Mouse (Mus musculus) forebrain, embryonic 16.5 days (tissue): ENCODE measurements around the gene Coq2. TPM values are rescaled to one million over a fixed set of nuclear protein-coding genes. Genes with fewer than 3 reads are reported as not detected.

ENCODE experiments used
- ATAC-seq: fragments of 200-750 bp; cut with Nextera tagmentation; 2 replicates; pipeline ENCODE4 v1.8.0; 2017; ENCODE audit warnings: mild to moderate bottlenecking, moderate library complexity
- H3K27ac ChIP-seq: fragments of 300-500 bp; sonication (generic); 2 replicates; pipeline ENCODE4 v1.5.1; 2014; ENCODE audit warnings: low read length, control low read depth
- H3K27me3 ChIP-seq: fragments of 300-500 bp; sonication (generic); replicated peaks from 2 replicates; pipeline ENCODE4 v1.6.1; 2014; ENCODE audit warnings: low read length; ENCODE audit not compliant: control insufficient read depth, insufficient read depth
- H3K36me3 ChIP-seq: fragments of 300-500 bp; sonication (generic); 2 replicates; pipeline ENCODE4 v1.6.1; 2014; ENCODE audit not compliant: control insufficient read depth, insufficient read depth
- H3K4me1 ChIP-seq: fragments of 300-500 bp; sonication (generic); replicated peaks from 2 replicates; pipeline ENCODE4 v1.6.1; 2014; ENCODE audit warnings: low read length; ENCODE audit not compliant: control insufficient read depth, insufficient read depth
- H3K4me2 ChIP-seq: fragments of 300-500 bp; sonication (generic); 2 replicates; pipeline ENCODE4 v1.6.1; 2014; ENCODE audit warnings: mild to moderate bottlenecking, low read length, control low read depth
- H3K4me3 ChIP-seq: fragments of 300-500 bp; sonication (generic); replicated peaks from 2 replicates; pipeline ENCODE4 v1.5.1; 2014; ENCODE audit warnings: mild to moderate bottlenecking, low read length, control low read depth
- H3K9ac ChIP-seq: fragments of 300-500 bp; sonication (generic); replicated peaks from 2 replicates; pipeline ENCODE4 v1.6.1; 2014; ENCODE audit warnings: low read depth, low read length, control low read depth
- H3K9me3 ChIP-seq: fragments of 300-500 bp; sonication (generic); 2 replicates; pipeline ENCODE4 v1.6.1; 2016; ENCODE audit warnings: low read length; ENCODE audit not compliant: control insufficient read depth
- WGBS: fragments of 180-500 bp; shearing (Covaris S2); extraction: QIAGEN DNeasy Blood & Tissue Kit; methylation state at CpG from one replicate; pipeline ENCODE4 v1.1.7; 2014; 5-methylcytosine and 5-hydroxymethylcytosine counted together
- polyA plus RNA-seq: library from polyadenylated mRNA; unstranded; fragments of >200 nt; fragmentation: Nextera tagmentation; extraction: Ambion mirVana; gene quantifications from 2 replicates; pipeline ENCODE4 v1.2.1, GENCODE M21; 2015

Coq2 gene
- polyA plus RNA-seq, 1 experiment from 2014 or later: 47.9 TPM

DNA sequence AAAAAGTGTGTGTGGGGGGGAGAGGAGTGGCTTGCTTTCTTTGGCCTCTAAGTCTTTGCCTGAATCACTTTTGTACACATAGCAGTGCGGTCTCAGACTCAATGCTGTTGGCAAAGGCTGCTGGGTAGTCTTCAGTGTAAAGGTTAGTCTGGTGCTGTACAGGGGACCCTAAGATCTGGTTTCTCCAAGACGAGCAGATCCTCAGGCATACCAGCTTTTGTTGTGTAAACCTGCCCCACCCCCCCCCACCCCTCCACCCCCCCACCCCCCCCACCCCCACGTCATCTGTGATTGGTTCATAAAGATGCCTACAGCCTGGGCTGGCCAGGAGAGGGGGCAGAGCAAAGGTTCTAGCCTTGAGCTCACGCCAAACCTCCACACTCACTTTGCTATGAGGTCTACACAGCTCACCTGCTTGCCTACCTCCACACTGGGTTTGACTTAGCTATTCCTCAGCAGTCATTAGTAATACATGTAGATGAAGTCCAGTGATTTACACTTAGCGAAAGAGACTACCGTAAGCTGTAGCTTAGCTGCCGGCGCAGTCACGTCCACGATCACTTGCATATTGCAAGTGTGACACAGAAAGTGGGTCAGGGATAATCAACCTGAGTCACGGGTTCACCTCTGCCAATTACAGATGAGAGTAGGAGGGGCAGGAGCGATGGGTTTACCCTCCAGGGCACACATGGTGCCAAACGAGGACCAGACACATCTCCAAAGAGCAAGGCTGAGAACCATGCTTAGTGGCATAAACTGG is 26.1 kb upstream of the Coq2 start:
- H3K4me3 ChIP-seq: no peak overlapping the region
- no peak overlapping the region for H3K27ac ChIP-seq
- no peaks in the 10 kb centered on the region for H3K9me3 ChIP-seq
- no peak overlapping the region for H3K4me2 ChIP-seq
- no peak overlapping the region for H3K9ac ChIP-seq
- H3K36me3 ChIP-seq: no peaks in the 10 kb centered on the region
- ATAC-seq: no peak
- no peaks in the 10 kb centered on the region for H3K4me1 ChIP-seq
- WGBS: 85% methylated on average over 13 of the region's 13 CpGs
- no peaks in the 10 kb centered on the region for H3K27me3 ChIP-seq

DNA sequence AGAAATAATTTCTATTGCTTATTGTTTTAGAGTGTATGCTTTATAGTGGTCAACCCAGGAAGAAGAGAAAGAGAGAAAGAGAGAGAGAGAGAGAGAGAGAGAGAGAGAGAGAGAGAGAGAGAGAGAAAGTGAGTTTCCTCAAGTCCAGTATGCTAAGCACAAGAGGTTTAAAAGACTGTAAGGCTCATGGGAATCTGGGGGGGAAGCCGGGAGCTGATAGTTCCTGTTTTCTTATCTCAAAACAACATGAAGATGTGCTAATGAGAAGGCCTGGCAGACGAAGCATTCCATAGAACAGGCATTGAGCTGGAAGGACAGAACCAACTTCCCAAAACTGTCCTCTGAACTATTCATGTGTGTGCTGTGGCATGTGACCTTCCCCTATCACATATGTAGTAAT is 22.9 kb upstream of the Coq2 start:
- no peaks in the 10 kb centered on the region for H3K9me3 ChIP-seq
- no peaks in the 10 kb centered on the region for H3K4me1 ChIP-seq
- no peaks in the 10 kb centered on the region for H3K27me3 ChIP-seq
- no peak overlapping the region for H3K9ac ChIP-seq
- no peak for ATAC-seq
- WGBS: 83% methylated on average over 2 of the region's 2 CpGs
- H3K27ac ChIP-seq: no peak overlapping the region
- no peak overlapping the region for H3K4me2 ChIP-seq
- H3K4me3 ChIP-seq: no peak overlapping the region
- no peaks in the 10 kb centered on the region for H3K36me3 ChIP-seq

DNA sequence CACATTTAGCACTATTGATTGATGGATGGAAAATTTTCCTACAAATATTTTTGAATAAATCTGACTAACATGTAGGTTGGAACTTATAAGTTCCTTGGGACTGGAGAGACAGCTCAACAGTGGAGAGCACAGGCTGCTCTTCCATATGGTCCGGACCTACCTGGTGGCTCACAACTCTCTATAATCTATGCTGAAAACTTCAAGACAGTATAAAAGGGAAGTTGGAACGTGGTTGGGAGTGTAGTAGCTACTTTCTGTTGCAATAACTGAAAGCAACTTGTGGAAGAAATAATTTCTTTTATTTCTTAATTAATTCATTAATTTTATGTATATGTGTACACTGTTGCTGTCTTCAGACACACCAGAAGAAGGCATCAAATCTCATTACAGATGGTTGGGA is 22.5 kb upstream of the Coq2 start:
- Histone ChIP-seq H3K27ac (no peak overlapping the region), H3K27me3 (no peaks in the 10 kb centered on the region)

DNA sequence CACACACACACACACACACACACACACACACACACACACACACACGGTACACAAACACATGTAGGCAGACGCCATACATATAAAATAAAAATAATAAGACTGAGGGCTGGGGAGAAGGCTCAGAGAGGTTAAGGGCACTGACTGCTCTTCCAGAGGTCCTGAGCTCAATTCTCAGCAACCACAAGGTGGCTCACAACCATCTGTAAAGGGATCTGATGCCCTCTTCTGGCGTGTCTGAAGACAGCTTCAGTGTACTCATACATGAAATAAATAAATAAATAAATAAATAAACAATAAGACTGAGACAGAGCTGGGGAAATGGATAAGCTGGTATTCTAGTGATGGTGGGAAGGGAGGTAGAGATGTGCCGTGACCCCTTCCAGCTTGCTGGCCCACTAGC is 10.7 kb upstream of the Coq2 start:
- Histone ChIP-seq H3K9me3 (no peaks in the 10 kb centered on the region), H3K27me3 (no peaks in the 10 kb centered on the region), H3K27ac (no peak overlapping the region), H3K4me2 (no peak overlapping the region), H3K9ac (no peak overlapping the region), H3K36me3 (no peaks in the 10 kb centered on the region), H3K4me3 (no peak overlapping the region), H3K4me1 (no peaks in the 10 kb centered on the region)
- ATAC-seq: no peak
- WGBS: 67% methylated on average over 4 of the region's 4 CpGs

More for the DNA sequence above, 22.5 kb upstream of the Coq2 start:
- no peak for ATAC-seq
- Histone ChIP-seq H3K9me3 (no peaks in the 10 kb centered on the region), H3K36me3 (no peaks in the 10 kb centered on the region), H3K9ac (no peak overlapping the region), H3K4me1 (no peaks in the 10 kb centered on the region), H3K4me2 (no peak overlapping the region), H3K4me3 (no peak overlapping the region)
- 70% methylated on average over 2 of the region's 2 CpGs for WGBS

DNA sequence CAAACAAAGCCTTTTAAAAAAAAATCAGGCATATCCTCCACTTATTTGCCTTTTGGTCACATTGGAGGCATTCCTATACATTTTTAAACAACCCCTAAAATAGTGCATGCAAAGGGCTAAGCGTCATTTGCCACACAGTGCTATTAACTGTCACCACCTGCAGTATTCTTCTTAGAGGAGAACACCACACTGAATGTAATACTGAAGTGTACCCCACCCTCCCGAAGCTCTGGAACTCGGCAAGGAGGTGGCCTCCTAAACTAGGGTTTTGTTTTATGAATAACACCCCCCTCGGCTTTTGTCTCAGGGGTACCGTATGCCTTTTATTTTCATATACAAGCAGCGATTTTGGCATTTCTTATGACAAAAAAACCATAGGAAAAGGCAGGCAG is 5.6 kb upstream of the Coq2 start:
- Histone ChIP-seq H3K36me3 (no peaks in the 10 kb centered on the region), H3K27me3 (no peaks in the 10 kb centered on the region), H3K4me2 (no peak overlapping the region), H3K4me3 (no peak overlapping the region), H3K27ac (no peak overlapping the region), H3K9me3 (no peaks in the 10 kb centered on the region), H3K9ac (no peak overlapping the region), H3K4me1 (no peaks in the 10 kb centered on the region)
- 78% methylated on average over 6 of the region's 6 CpGs for WGBS
- no peak for ATAC-seq

DNA sequence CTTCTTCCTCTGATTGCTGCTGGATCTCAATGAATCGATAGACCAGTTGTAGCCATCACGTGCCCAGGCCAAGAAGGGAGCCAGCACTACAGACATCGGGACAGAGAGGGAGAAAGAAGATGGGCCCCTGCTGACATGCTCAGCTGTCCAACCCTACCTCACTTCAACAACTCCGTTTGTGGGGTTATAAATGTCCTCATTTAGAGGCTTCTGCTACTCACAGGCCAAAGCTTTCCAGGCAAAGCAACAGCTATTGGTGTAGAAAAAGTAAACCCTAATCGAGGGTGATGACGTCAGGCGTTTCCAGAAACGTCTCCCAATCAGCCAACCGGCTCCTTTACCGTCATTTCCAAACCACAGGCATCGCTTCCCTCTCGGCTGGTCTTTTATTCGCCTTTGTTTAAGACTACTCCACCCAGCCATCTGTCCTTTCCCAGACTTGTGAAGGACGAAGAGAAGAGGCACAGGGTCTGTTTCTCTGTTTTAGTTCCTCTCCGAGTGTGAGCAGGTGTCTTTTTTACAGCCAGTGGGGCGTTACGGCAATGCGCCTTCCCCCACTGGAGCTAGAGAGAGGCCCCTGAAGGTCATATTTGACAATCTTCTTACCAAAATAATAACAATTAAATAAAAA is 5.1 kb upstream of the Coq2 start:
- Histone ChIP-seq H3K4me2 (no peak overlapping the region), H3K9ac (no peak overlapping the region), H3K27me3 (no peaks in the 10 kb centered on the region), H3K27ac (no peak overlapping the region), H3K4me1 (peaks cover 1% of the 10 kb centered on the region), H3K9me3 (no peaks in the 10 kb centered on the region), H3K4me3 (no peak overlapping the region), H3K36me3 (no peaks in the 10 kb centered on the region)
- ATAC-seq: no peak
- WGBS: 66% methylated on average over 18 of the region's 18 CpGs

DNA sequence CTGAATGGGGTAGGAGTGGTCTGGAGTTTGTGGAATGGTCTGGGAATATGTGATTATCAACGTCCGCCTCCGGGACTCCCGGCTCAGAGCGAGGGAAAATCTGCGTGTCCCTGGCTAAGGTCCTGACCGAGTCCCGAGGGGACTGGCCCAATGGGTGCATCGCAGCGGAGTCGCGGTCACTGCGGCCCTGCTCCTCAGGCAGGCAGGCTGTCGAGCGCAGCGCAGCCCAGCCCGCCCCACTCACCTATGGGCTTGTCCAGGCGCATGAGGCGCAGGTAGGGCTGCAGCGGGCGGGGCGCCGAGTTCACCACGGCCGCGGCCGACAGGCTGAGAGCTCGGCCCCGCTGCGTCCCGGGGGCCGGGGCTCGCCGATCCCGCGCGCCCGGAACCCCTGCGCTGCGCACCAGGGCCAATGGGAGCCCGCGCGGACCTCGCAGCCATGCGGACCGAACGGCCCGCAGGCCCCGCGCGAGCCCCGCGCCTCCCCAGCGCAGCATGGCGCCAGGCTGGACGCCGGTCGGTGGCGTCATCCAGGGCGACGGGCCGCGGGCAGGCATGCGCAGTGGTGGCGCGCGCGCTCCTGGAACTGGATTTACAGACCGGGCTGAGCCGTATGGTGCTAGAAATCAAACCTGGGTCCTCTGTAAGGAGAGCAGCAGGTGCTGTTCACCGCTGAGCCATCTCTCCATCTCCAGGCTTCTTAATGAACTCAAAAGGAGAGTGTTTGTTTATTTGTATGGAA is 1.0 kb downstream of the Coq2 start:
- Histone ChIP-seq H3K27ac (peak overlapping the region; percentile 33), H3K9me3 (no peaks in the 10 kb centered on the region), H3K27me3 (no peaks in the 10 kb centered on the region), H3K4me1 (peaks cover 15% of the 10 kb centered on the region), H3K4me3 (peak overlapping the region; percentile 81), H3K9ac (peak overlapping the region; percentile 92), H3K4me2 (peak overlapping the region; percentile 84), H3K36me3 (no peaks in the 10 kb centered on the region)
- peak; percentile 98 for ATAC-seq
- WGBS: under 1% methylated on average over 70 of the region's 71 CpGs

DNA sequence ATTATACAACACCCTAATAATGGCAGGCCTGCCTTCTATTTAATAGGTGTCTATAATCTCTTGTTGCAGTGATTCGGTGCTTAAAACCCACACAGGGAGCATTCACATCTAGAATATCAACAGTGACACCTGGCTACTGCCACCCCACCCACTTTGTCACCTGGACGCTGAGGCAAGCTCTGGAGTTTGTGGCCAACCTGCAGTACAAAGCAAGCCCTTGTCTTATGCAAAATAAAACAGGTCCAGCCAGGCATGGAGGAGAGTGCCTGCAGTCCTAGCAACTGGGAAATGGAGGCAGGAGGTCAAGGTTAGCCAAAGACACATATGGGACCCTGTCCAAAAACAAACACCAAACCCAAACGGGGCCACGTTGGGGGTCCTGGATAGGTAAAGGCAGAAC is 2.5 kb downstream of the Coq2 start:
- no peak overlapping the region for H3K4me2 ChIP-seq
- no peak for ATAC-seq
- H3K9me3 ChIP-seq: no peaks in the 10 kb centered on the region
- H3K9ac ChIP-seq: no peak overlapping the region
- no peak overlapping the region for H3K4me3 ChIP-seq
- H3K27me3 ChIP-seq: no peaks in the 10 kb centered on the region
- WGBS: 85% methylated on average over 4 of the region's 4 CpGs
- no peak overlapping the region for H3K27ac ChIP-seq
- no peaks in the 10 kb centered on the region for H3K36me3 ChIP-seq
- peaks cover 15% of the 10 kb centered on the region for H3K4me1 ChIP-seq

DNA sequence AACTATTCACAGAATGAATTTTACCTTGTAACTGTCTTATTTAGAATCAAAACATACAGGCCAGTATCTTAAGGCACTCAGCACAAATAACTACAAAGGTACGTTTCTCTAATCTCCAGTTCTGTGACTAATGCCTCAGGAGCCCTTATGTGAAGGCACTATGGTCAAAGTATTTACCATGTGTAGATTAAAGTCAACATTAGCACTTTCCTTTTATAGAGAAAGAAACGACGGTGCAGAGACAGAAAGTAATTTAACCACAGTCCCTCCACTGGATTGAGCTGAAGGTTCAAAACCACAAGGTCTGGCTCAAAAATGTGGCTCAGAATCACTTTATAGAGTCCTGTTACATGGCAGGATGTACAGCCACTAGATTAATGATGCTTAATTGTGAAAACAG is 3.0 kb downstream of the Coq2 start:
- 88% methylated on average over 3 of the region's 3 CpGs for WGBS
- H3K4me2 ChIP-seq: no peak overlapping the region
- ATAC-seq: no peak
- no peak overlapping the region for H3K4me3 ChIP-seq
- no peaks in the 10 kb centered on the region for H3K9me3 ChIP-seq
- no peak overlapping the region for H3K9ac ChIP-seq
- H3K4me1 ChIP-seq: peaks cover 15% of the 10 kb centered on the region
- H3K27me3 ChIP-seq: no peaks in the 10 kb centered on the region
- H3K36me3 ChIP-seq: no peaks in the 10 kb centered on the region
- no peak overlapping the region for H3K27ac ChIP-seq
